Mouse (Mus musculus): Measurements from ENCODE around the gene Tma16.

DNA sequence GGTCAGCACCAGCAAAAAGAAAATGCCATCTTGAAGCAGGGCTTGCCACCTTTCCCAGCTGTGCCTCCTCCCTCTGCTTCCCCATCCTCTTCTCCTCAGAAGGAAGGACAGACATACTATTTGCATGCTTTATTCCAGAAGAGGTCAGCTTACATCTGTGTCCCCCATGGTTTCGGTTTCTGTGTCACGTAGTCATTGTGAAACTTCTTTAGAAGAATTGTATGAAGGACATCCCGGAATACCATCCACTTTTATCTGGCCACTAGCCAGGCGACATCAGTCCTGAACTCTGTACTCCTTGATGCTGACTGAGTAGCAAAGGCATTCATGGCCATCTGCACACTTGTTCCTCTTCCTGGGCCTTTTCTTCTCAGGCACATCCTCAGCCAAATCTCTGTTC is 47.9 kb downstream of the Tma16 start:
- TF ChIP-seq EP300 (optimal IDR thresholded peaks at IDR 0.05): no peak
- no peak for TF ChIP-seq CTCF (IDR thresholded peaks at IDR 0.05; ENCODE audit: low read depth)

Data from stomach, postnatal 0 days (tissue).